Mouse (Mus musculus): ENCODE data around the gene Krt20.

GRCm38 (mm10) chr11:99439465-99439864 is 1.5 kb upstream of the Krt20 start:
- no peak for TF ChIP-seq POLR2A (IDR thresholded peaks at IDR 0.05; ENCODE audit: borderline replicate concordance, extremely low read depth, low read depth, low read length)
- no peak for TF ChIP-seq CTCF (IDR thresholded peaks at IDR 0.05; ENCODE audit: insufficient read depth, low read length)
